Mouse (Mus musculus) spleen, adult 2 months (tissue): ENCODE measurements at regions not wholly inside any gene's neighbourhood (a gene's known extent, or its start where the extent isn't known, plus 50 kb on each side); places are given as distances from the start of the nearest gene placed in this dataset.

Source experiments
- CTCF ChIP-seq: fragments of 200-500 bp; IDR thresholded peaks from 2 replicates; pipeline ENCODE4 v1.5.1; 2011; ENCODE audit warnings: mild to moderate bottlenecking, inconsistent platforms; ENCODE audit not compliant: insufficient read depth, insufficient read length, insufficient replicate concordance; ENCODE audit errors: extremely low read depth
- POLR2A ChIP-seq: fragments of 200-500 bp; IDR thresholded peaks from 2 replicates; pipeline ENCODE4 v1.6.1; 2011; ENCODE audit warnings: low read depth, low read length, inconsistent platforms

GRCm38 (mm10) chr3:100748309-100748691 lies 63.0 kb upstream of the Man1a2 start:
- TF ChIP-seq POLR2A (no peak), CTCF (no peak)
